Mouse (Mus musculus) adrenal gland, postnatal 0 days (tissue): ENCODE measurements around the gene Adam26a. TPM values are rescaled to one million over a fixed set of nuclear protein-coding genes. Genes with fewer than 3 reads are reported as not detected.

Source experiments
- polyA plus RNA-seq: library from polyadenylated mRNA; unstranded; fragments of >200 nt; fragmentation: Nextera tagmentation; extraction: Ambion mirVana; gene quantifications from 2 replicates; pipeline ENCODE4 v1.2.1, GENCODE M21; 2015

The Adam26a gene
- polyA plus RNA-seq: not detected in 2 replicates

DNA sequence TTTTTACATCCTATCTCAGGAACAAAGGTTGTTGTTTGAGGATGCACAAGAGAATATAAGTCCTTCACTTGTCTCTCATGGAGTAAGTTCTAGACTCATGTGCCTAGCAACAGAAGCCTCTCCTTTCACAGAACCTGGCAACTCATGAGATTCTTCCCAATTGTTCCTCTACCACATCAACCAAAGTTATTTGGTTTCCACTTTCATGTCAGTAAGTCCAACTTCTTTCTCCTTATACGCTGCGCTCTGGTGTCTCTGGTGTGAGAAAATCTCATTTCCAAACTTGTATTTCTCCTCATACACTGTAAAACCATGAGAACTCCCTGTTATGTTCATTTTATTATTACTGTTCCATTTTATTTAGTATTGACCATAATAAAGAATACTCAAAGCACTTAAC, at the start of gene Adam26a:
Adam26a (minus strand) TSS at position 101 of the 400 bp plus-strand sequence.

DNA sequence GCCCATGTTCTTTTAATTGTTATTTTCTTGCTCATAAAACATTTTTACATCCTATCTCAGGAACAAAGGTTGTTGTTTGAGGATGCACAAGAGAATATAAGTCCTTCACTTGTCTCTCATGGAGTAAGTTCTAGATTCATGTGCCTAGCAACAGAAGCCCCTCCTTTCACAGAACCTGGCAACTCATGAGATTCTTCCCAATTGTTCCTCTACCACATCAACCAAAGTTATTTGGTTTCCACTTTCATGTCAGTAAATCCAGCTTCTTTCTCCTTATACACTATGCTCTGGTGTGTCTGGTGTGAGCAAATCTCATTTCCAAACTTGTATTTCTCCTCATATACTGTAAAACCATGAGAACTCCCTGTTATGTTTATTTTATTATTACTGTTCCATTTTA, 48.5 kb downstream of the Adam26a start, which contains the start of gene Adam26b:
Adam26b (minus strand) TSS at position 101 of the 400 bp plus-strand sequence.

Other genes starting within 250 kb of the Adam26a start
- gene Adam26b, start 48.6 kb downstream of the Adam26a start, polyA plus RNA-seq: not detected in 2 replicates
- not detected in 2 replicates for gene Gm5346, start 50.6 kb upstream of the Adam26a start, polyA plus RNA-seq
- not detected in 2 replicates for gene Adam34, start 133.3 kb upstream of the Adam26a start, polyA plus RNA-seq